Mouse (Mus musculus): ENCODE measurements around the gene Hoxa2.

- TF ChIP-seq IRF4 (IDR thresholded peaks at IDR 0.05; ENCODE audit: low read depth, low read length) (no peak), CTCF (conservative IDR thresholded peaks at IDR 0.05 in 1 of 2, IDR thresholded peaks at IDR 0.05 in 1 of 2; ENCODE audit: low read depth in 2 of 2, low read length in 2 of 2) (no peak), POLR2A (IDR thresholded peaks at IDR 0.05; ENCODE audit: low read depth, low read length) (no peak), HCFC1 (IDR thresholded peaks at IDR 0.05; ENCODE audit: low read depth, low read length) (no peak), MYC (IDR thresholded peaks at IDR 0.05; ENCODE audit: low read depth, low read length) (no peak), EP300 (IDR thresholded peaks at IDR 0.05; ENCODE audit: low read length) (no peak), UBTF (IDR thresholded peaks at IDR 0.05; ENCODE audit: low read depth, low read length) (no peak), E2F4 (IDR thresholded peaks at IDR 0.05; ENCODE audit: insufficient replicate concordance, low read depth, low read length) (no peak), MAX (IDR thresholded peaks at IDR 0.05; ENCODE audit: low read length) (no peak), USF1 (IDR thresholded peaks at IDR 0.05; ENCODE audit: low read depth, low read length) (no peak)
Observed at GRCm38 (mm10) chr6:52138576-52138975, 26.1 kb downstream of the Hoxa2 start.
